Mouse (Mus musculus) brain, embryonic 14.5 days (tissue): ENCODE measurements around the gene Fkbp15.

Experiments used
- CTCF ChIP-seq: fragments of 200-500 bp; IDR thresholded peaks from 2 replicates; pipeline ENCODE4 v1.5.1; 2012; ENCODE audit warnings: inconsistent platforms, mild to moderate bottlenecking, moderate library complexity, borderline replicate concordance; ENCODE audit not compliant: insufficient read depth, insufficient read length; ENCODE audit errors: extremely low read depth
- POLR2A ChIP-seq: fragments of 200-500 bp; IDR thresholded peaks from 2 replicates; pipeline ENCODE4 v1.6.1; 2012; ENCODE audit warnings: mild to moderate bottlenecking, inconsistent platforms, borderline replicate concordance; ENCODE audit not compliant: poor library complexity, insufficient read depth, insufficient read length, severe bottlenecking; ENCODE audit errors: extremely low read depth

GRCm38 (mm10) chr4:62366291-62366690 lies 5.9 kb upstream of the Fkbp15 start:
- TF ChIP-seq CTCF (no peak), POLR2A (no peak)
